7 mouse cellular contexts compared by ENCODE assay signal in the genomic region with DNA sequence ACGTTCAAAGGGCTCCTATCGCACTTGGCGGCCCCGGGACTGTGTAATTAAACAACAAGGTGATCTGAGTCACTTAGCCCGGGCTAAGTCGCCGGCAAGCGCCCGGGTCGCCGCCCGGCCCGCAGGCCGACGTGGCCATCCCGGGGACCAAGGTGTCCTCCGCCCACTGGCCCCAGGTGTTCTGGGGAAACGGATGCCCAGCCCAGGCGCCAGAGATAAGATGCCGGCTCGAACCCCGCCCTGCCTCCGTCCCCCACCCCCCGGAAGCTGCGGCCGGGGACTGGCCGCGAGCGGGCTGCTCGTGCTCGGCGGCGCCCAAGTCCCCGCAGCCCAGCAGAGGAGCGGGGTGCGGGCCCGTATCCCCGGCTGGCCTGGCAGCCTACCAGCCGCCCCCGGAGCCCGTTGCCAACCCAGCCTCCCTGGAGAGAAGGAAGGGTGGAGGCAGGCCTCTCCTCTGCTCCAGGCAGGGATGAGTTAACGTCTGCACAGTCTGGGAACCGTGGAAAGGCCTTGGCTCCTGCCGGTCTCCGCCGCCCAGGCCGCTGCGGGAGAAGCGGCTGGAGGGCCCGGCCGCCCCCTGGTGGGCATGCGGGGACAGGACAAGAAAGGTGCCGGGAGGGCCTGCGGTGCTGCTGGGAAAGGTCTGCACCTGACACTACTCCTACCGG. TPM values are rescaled to one million over a fixed set of nuclear protein-coding genes. Genes with fewer than 3 reads are reported as not detected.
DNase-seq lines count a peak whose midpoint lies in the region; ATAC-seq lines count a peak whose summit lies in the region.

No protein-coding gene starts in this region.

- DNase-seq in adrenal gland, adult (ENCODE audit: inconsistent age in 2 of 2, low spot score in 1 of 2) = peak; percentile 86 to 93
- peak; percentile 63 to 80 for DNase-seq in gastrocnemius, adult 8-10 months (ENCODE audit: low spot score in 2 of 2)
- peak; percentile 78 for DNase-seq in induced T-regulatory cell, adult 2 months (ENCODE audit: low read depth)
- peak; percentile 79 to 80 for DNase-seq in left cerebral cortex, postnatal 14 days (ENCODE audit: low spot score in 2 of 2)
- DNase-seq in right cerebral cortex, postnatal 25 days = peak; percentile 84

- peak; percentile 83 for ATAC-seq in common myeloid progenitor, adult 5-6 weeks (replicated peaks; ENCODE audit: low read depth, poor library complexity, severe bottlenecking)
- peak; percentile 89 for ATAC-seq in megakaryocyte-erythroid progenitor cell, adult 5-6 weeks (replicated peaks; ENCODE audit: low FRiP score, low TSS enrichment, poor library complexity, severe bottlenecking)

- intact Hi-C loops in left cerebral cortex, postnatal 14 days (cut with DNase I) = loop anchor here (1.0 to 5.0 kb wide), 2 partner anchors 47 to 90 kb away; a partner anchor contains a TSS

RNA-seq across cellular contexts. Expression of a gene that starts 26.5 kb away (rescaled TPM):
- total RNA-seq in common myeloid progenitor, adult 5-6 weeks (2017) = not detected in 2 replicates
- total RNA-seq in gastrocnemius, adult 8-10 months (2022) = not detected
- total RNA-seq in left cerebral cortex, postnatal 14 days (2021) = not detected
- total RNA-seq in megakaryocyte-erythroid progenitor cell, adult 5-6 weeks (2014; fragmentation: Nextera tagmentation) = not detected in 2 replicates
- not detected in 2 replicates for total RNA-seq in megakaryocyte-erythroid progenitor cell, adult 5-6 weeks (2017)

RNA-seq across cellular contexts. Expression of a gene that starts 39.3 kb away (rescaled TPM):
- total RNA-seq in common myeloid progenitor, adult 5-6 weeks (2017) = not detected in 2 replicates
- total RNA-seq in gastrocnemius, adult 8-10 months (2022) = 1,000 to 10,000 TPM; 1,553 to 2,052 (median 1,838) TPM
- 1 to 10 TPM; 1.3 to 1.6 TPM for total RNA-seq in left cerebral cortex, postnatal 14 days (2021)
- total RNA-seq in megakaryocyte-erythroid progenitor cell, adult 5-6 weeks (2014; fragmentation: Nextera tagmentation) = not detected in 2 replicates
- not detected in 2 replicates for total RNA-seq in megakaryocyte-erythroid progenitor cell, adult 5-6 weeks (2017)

RNA-seq across cellular contexts. Expression of a gene that starts 46.0 kb away (rescaled TPM):
- 0.32 and 0.34 TPM in 2 replicates for total RNA-seq in common myeloid progenitor, adult 5-6 weeks (2017)
- 10 to 100 TPM; 42.9 to 52.0 (median 48.1) TPM for total RNA-seq in gastrocnemius, adult 8-10 months (2022)
- total RNA-seq in left cerebral cortex, postnatal 14 days (2021) = 10 to 100 TPM; 31.0 to 34.5 TPM
- 0.49 TPM in 1 of 2 replicates, not detected in the other for total RNA-seq in megakaryocyte-erythroid progenitor cell, adult 5-6 weeks (2014; fragmentation: Nextera tagmentation)
- total RNA-seq in megakaryocyte-erythroid progenitor cell, adult 5-6 weeks (2017) = not detected in 2 replicates

RNA-seq across cellular contexts. Expression of a gene that starts 50.8 kb away (rescaled TPM):
- total RNA-seq in common myeloid progenitor, adult 5-6 weeks (2017) = not detected in 2 replicates
- not detected for total RNA-seq in gastrocnemius, adult 8-10 months (2022)
- not detected for total RNA-seq in left cerebral cortex, postnatal 14 days (2021)
- total RNA-seq in megakaryocyte-erythroid progenitor cell, adult 5-6 weeks (2014; fragmentation: Nextera tagmentation) = not detected in 2 replicates
- total RNA-seq in megakaryocyte-erythroid progenitor cell, adult 5-6 weeks (2017) = not detected in 2 replicates

Comparison
In these comparisons a context has a peak if more than half of its experiments do, and no peak if none do; other contexts are left out.
1. Peak in every context shown above with its lines: DNase-seq and ATAC-seq.
2. RNA of a gene that starts 39.3 kb away (total RNA-seq): 1,553 to 2,052 TPM in gastrocnemius, adult 8-10 months; 1.3 to 1.6 TPM in left cerebral cortex, postnatal 14 days, not detected in common myeloid progenitor, adult 5-6 weeks and not detected in megakaryocyte-erythroid progenitor cell, adult 5-6 weeks; every median in the first group is over 100 times any median in the second.
3. RNA of a gene that starts 46.0 kb away (total RNA-seq): 42.9 to 52.0 TPM in gastrocnemius, adult 8-10 months and 31.0 to 34.5 TPM in left cerebral cortex, postnatal 14 days; 0.32 to 0.34 TPM in common myeloid progenitor, adult 5-6 weeks and 0.49 TPM in megakaryocyte-erythroid progenitor cell, adult 5-6 weeks; every median in the first group is over 10 times any median in the second.